ENCODE assay signal across 7 mouse cellular contexts in the genomic region with DNA sequence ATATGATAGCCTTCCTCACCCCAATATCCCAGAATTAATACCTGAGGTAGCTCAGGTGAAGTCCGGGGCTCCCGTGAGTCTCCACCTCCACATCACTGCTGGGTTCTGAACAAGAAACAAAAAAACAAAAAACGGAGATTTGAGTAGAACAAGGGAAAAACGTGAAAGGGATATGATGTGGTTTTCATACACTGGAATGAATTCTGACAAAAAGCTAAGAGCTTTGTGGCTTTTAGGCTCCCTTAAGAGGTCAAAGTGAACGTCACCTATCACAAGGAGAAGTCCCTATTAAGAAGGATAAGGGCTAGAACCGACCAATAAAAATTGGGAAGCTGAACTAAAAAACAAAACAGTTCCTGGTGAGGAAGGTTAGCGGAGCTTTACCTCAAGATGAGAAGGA. TPM values are rescaled to one million over a fixed set of nuclear protein-coding genes. Genes with fewer than 3 reads are reported as not detected.
DNase-seq lines count a peak whose midpoint lies in the region; ATAC-seq and TF ChIP-seq lines count a peak whose summit lies in the region.

No protein-coding gene starts in this region.

- peak overlapping the region; percentile 94 for H3K9ac ChIP-seq in forebrain, embryonic 11.5 days (ENCODE audit: low read length)
- H3K9ac ChIP-seq in limb, embryonic 12.5 days (replicated peaks) = peak overlapping the region; percentile 62

- no peaks in the 10 kb centered on the region for H3K9me3 ChIP-seq in megakaryocyte, embryonic 14.5 days
- H3K9me3 ChIP-seq in forebrain, embryonic 11.5 days (ENCODE audit: control insufficient read depth, low read length) = no peaks in the 10 kb centered on the region
- no peaks in the 10 kb centered on the region for H3K9me3 ChIP-seq in limb, embryonic 12.5 days

- H3K36me3 ChIP-seq in megakaryocyte, embryonic 14.5 days (replicated peaks; ENCODE audit: low read length) = peaks cover 43% of the 10 kb centered on the region
- peaks cover 9% of the 10 kb centered on the region; the same call in 1 of the 2 replicates for H3K36me3 ChIP-seq in forebrain, embryonic 11.5 days (ENCODE audit: control insufficient read depth, insufficient read depth, low read length)
- peaks cover 38% of the 10 kb centered on the region for H3K36me3 ChIP-seq in limb, embryonic 12.5 days
- H3K36me3 ChIP-seq in small intestine, adult 2 months (ENCODE audit: control insufficient read depth, insufficient read depth, low read length) = peaks cover 24% of the 10 kb centered on the region

- peak overlapping the region; percentile 97 for H3K4me3 ChIP-seq in megakaryocyte, embryonic 14.5 days (replicated peaks)
- peak overlapping the region; percentile 81 for H3K4me3 ChIP-seq in forebrain, embryonic 11.5 days (ENCODE audit: low read depth, low read length)
- peak overlapping the region; percentile 72 for H3K4me3 ChIP-seq in limb, embryonic 12.5 days (replicated peaks)
- peak overlapping the region; percentile 85 for H3K4me3 ChIP-seq in small intestine, adult 2 months (ENCODE audit: low read depth, low read length)

- H3K4me2 ChIP-seq in forebrain, embryonic 11.5 days (ENCODE audit: low read depth, low read length, severe bottlenecking) = peak overlapping the region; percentile 65
- H3K4me2 ChIP-seq in limb, embryonic 12.5 days = peak overlapping the region; percentile 83

- no peak for TF ChIP-seq CTCF in small intestine, adult 2 months (IDR thresholded peaks at IDR 0.05; ENCODE audit: extremely low read depth, insufficient read length, insufficient replicate concordance, low read depth, low read length)

- H3K27ac ChIP-seq in forebrain, embryonic 11.5 days (ENCODE audit: low read depth, low read length) = no peak overlapping the region
- H3K27ac ChIP-seq in limb, embryonic 12.5 days = peak overlapping the region; percentile 97
- peak overlapping the region; percentile 87 for H3K27ac ChIP-seq in small intestine, adult 2 months (ENCODE audit: insufficient read depth, low read depth, low read length)

- no peak for ATAC-seq in megakaryocyte, adult 5-6 weeks (ENCODE audit: poor library complexity, severe bottlenecking)
- ATAC-seq in forebrain, embryonic 11.5 days (replicated peaks; ENCODE audit: low FRiP score) = no peak
- ATAC-seq in limb, embryonic 12.5 days (ENCODE audit: insufficient number of reproducible peaks, insufficient read depth, low FRiP score, low TSS enrichment, low read depth) = no peak
- ATAC-seq in megakaryocyte progenitor cell, adult 5-6 weeks (replicated peaks; ENCODE audit: poor library complexity) = no peak

- H3K4me1 ChIP-seq in megakaryocyte, embryonic 14.5 days = peaks cover 50% of the 10 kb centered on the region
- no peaks in the 10 kb centered on the region; the same call in none of the 2 replicates for H3K4me1 ChIP-seq in forebrain, embryonic 11.5 days (replicated peaks; ENCODE audit: control insufficient read depth, insufficient read depth, low read length)
- H3K4me1 ChIP-seq in limb, embryonic 12.5 days (replicated peaks) = peaks cover 13% of the 10 kb centered on the region
- peaks cover 2% of the 10 kb centered on the region; the same call in 1 of the 2 replicates for H3K4me1 ChIP-seq in small intestine, adult 2 months (ENCODE audit: control insufficient read depth, insufficient read depth, insufficient read length, low read length)

- no peak for DNase-seq in forebrain, embryonic 11.5 days (ENCODE audit: low spot score)
- DNase-seq in cerebellum, adult 11 months = no peak

- no peaks in the 10 kb centered on the region for H3K27me3 ChIP-seq in megakaryocyte, embryonic 14.5 days (replicated peaks)
- H3K27me3 ChIP-seq in forebrain, embryonic 11.5 days (ENCODE audit: control insufficient read depth, insufficient read depth, low read length) = no peaks in the 10 kb centered on the region
- no peaks in the 10 kb centered on the region for H3K27me3 ChIP-seq in limb, embryonic 12.5 days
- H3K27me3 ChIP-seq in small intestine, adult 2 months (ENCODE audit: control insufficient read depth, insufficient read depth, low read length) = no peaks in the 10 kb centered on the region

- no peak for TF ChIP-seq POLR2A in small intestine, adult 2 months (IDR thresholded peaks at IDR 0.05; ENCODE audit: low read depth, low read length)

- WGBS in forebrain, embryonic 11.5 days = 22% methylated on average over 7 of the region's 7 CpGs
- 26% methylated on average over 7 of the region's 7 CpGs for WGBS in limb, embryonic 12.5 days
- 3% methylated on average over 7 of the region's 7 CpGs for WGBS in small intestine, adult 2 months

RNA-seq across cellular contexts. Expression of gene Zc3h10, which starts 0.8 kb away (rescaled TPM):
- polyA plus RNA-seq in megakaryocyte, embryonic 14.5 days (2012; ENCODE audit: insufficient read depth, low replicate concordance) = 21.5 and 24.2 TPM in 2 replicates
- total RNA-seq in megakaryocyte, adult 5-6 weeks (2015) = 6.0 and 8.1 TPM in 2 replicates
- 12.9 and 14.5 TPM in 2 replicates for total RNA-seq in megakaryocyte, adult 5-6 weeks (2017)
- polyA plus RNA-seq in forebrain, embryonic 11.5 days (2014; fragmentation: Nextera tagmentation; extraction: Ambion mirVana) = 16.3 and 17.5 TPM in 2 replicates
- polyA plus RNA-seq in limb, embryonic 12.5 days (2016; fragmentation: Nextera tagmentation; extraction: Ambion mirVana) = 18.1 and 21.4 TPM in 2 replicates
- 6.4 and 15.2 TPM in 2 replicates for polyA plus RNA-seq in small intestine, adult 2 months (2012; rRNA removed)
- total RNA-seq in megakaryocyte progenitor cell, adult 5-6 weeks (2015) = 5.9 and 6.7 TPM in 2 replicates
- total RNA-seq in megakaryocyte progenitor cell, adult 5-6 weeks (2017) = 10.2 and 13.3 TPM in 2 replicates

RNA-seq across cellular contexts. Expression of gene Rpl41, which starts 2.3 kb away (rescaled TPM):
- 1,477 and 10,817 TPM in 2 replicates for polyA plus RNA-seq in megakaryocyte, embryonic 14.5 days (2012; ENCODE audit: insufficient read depth, low replicate concordance)
- 2,152 and 2,213 TPM in 2 replicates for total RNA-seq in megakaryocyte, adult 5-6 weeks (2015)
- total RNA-seq in megakaryocyte, adult 5-6 weeks (2017) = 1,919 and 2,042 TPM in 2 replicates
- polyA plus RNA-seq in forebrain, embryonic 11.5 days (2014; fragmentation: Nextera tagmentation; extraction: Ambion mirVana) = 3,049 and 3,079 TPM in 2 replicates
- 3,599 and 3,605 TPM in 2 replicates for polyA plus RNA-seq in limb, embryonic 12.5 days (2016; fragmentation: Nextera tagmentation; extraction: Ambion mirVana)
- polyA plus RNA-seq in small intestine, adult 2 months (2012; rRNA removed) = 1,613 and 1,655 TPM in 2 replicates
- 3,654 and 3,864 TPM in 2 replicates for total RNA-seq in megakaryocyte progenitor cell, adult 5-6 weeks (2015)
- total RNA-seq in megakaryocyte progenitor cell, adult 5-6 weeks (2017) = 3,114 and 3,805 TPM in 2 replicates

RNA-seq across cellular contexts. Expression of gene Pa2g4, which starts 19.0 kb away (rescaled TPM):
- 407 and 451 TPM in 2 replicates for polyA plus RNA-seq in megakaryocyte, embryonic 14.5 days (2012; ENCODE audit: insufficient read depth, low replicate concordance)
- total RNA-seq in megakaryocyte, adult 5-6 weeks (2015) = 116 TPM in 2 replicates
- total RNA-seq in megakaryocyte, adult 5-6 weeks (2017) = 90.4 and 95.0 TPM in 2 replicates
- polyA plus RNA-seq in forebrain, embryonic 11.5 days (2014; fragmentation: Nextera tagmentation; extraction: Ambion mirVana) = 249 and 269 TPM in 2 replicates
- 199 and 206 TPM in 2 replicates for polyA plus RNA-seq in limb, embryonic 12.5 days (2016; fragmentation: Nextera tagmentation; extraction: Ambion mirVana)
- 3.2 and 6.9 TPM in 2 replicates for polyA plus RNA-seq in small intestine, adult 2 months (2012; rRNA removed)
- total RNA-seq in megakaryocyte progenitor cell, adult 5-6 weeks (2015) = 504 and 526 TPM in 2 replicates
- total RNA-seq in megakaryocyte progenitor cell, adult 5-6 weeks (2017) = 351 and 437 TPM in 2 replicates

RNA-seq across cellular contexts. Expression of gene Esyt1, which starts 21.1 kb away (rescaled TPM):
- polyA plus RNA-seq in megakaryocyte, embryonic 14.5 days (2012; ENCODE audit: insufficient read depth, low replicate concordance) = 48.5 and 62.5 TPM in 2 replicates
- total RNA-seq in megakaryocyte, adult 5-6 weeks (2015) = 125 and 127 TPM in 2 replicates
- 266 and 267 TPM in 2 replicates for total RNA-seq in megakaryocyte, adult 5-6 weeks (2017)
- 15.2 and 18.1 TPM in 2 replicates for polyA plus RNA-seq in forebrain, embryonic 11.5 days (2014; fragmentation: Nextera tagmentation; extraction: Ambion mirVana)
- 18.5 and 19.9 TPM in 2 replicates for polyA plus RNA-seq in limb, embryonic 12.5 days (2016; fragmentation: Nextera tagmentation; extraction: Ambion mirVana)
- polyA plus RNA-seq in small intestine, adult 2 months (2012; rRNA removed) = 20.0 and 26.3 TPM in 2 replicates
- 41.2 and 48.4 TPM in 2 replicates for total RNA-seq in megakaryocyte progenitor cell, adult 5-6 weeks (2015)
- total RNA-seq in megakaryocyte progenitor cell, adult 5-6 weeks (2017) = 77.6 and 85.1 TPM in 2 replicates

RNA-seq across cellular contexts. Expression of gene Erbb3, which starts 42.7 kb away (rescaled TPM):
- 0.08 TPM in 1 of 2 replicates, not detected in the other for polyA plus RNA-seq in megakaryocyte, embryonic 14.5 days (2012; ENCODE audit: insufficient read depth, low replicate concordance)
- total RNA-seq in megakaryocyte, adult 5-6 weeks (2015) = 2.5 and 2.8 TPM in 2 replicates
- total RNA-seq in megakaryocyte, adult 5-6 weeks (2017) = 1.5 and 2.1 TPM in 2 replicates
- polyA plus RNA-seq in forebrain, embryonic 11.5 days (2014; fragmentation: Nextera tagmentation; extraction: Ambion mirVana) = 1.2 TPM in 2 replicates
- 15.4 and 16.6 TPM in 2 replicates for polyA plus RNA-seq in limb, embryonic 12.5 days (2016; fragmentation: Nextera tagmentation; extraction: Ambion mirVana)
- polyA plus RNA-seq in small intestine, adult 2 months (2012; rRNA removed) = 32.3 and 127 TPM in 2 replicates
- total RNA-seq in megakaryocyte progenitor cell, adult 5-6 weeks (2015) = 2.1 and 2.9 TPM in 2 replicates
- 1.7 and 2.1 TPM in 2 replicates for total RNA-seq in megakaryocyte progenitor cell, adult 5-6 weeks (2017)

Comparison
In these comparisons a context has a peak if more than half of its experiments do, and no peak if none do; other contexts are left out.
1. RNA of gene Pa2g4, which starts 19.0 kb away (polyA plus RNA-seq): 407 to 451 TPM in megakaryocyte, embryonic 14.5 days, 249 to 269 TPM in forebrain, embryonic 11.5 days and 199 to 206 TPM in limb, embryonic 12.5 days; 3.2 to 6.9 TPM in small intestine, adult 2 months; every median in the first group is over 10 times any median in the second.
2. Peak in every context shown above with its lines, with median percentiles within 50 percentile points of each other: H3K4me3 ChIP-seq.